Mouse (Mus musculus) E14TG2a.4 (cell line): Measurements from ENCODE around the gene Napb.

ENCODE experiments used
- CTCF ChIP-seq: conservative IDR thresholded peaks from 2 replicates; pipeline ENCODE4 v1.5.1; 2014; ENCODE audit warnings: low read length
- NANOG ChIP-seq: IDR thresholded peaks from 2 replicates; pipeline ENCODE4 v1.6.1; 2014; ENCODE audit warnings: borderline replicate concordance, low read length, mixed read lengths
- POU5F1 ChIP-seq: IDR thresholded peaks from 2 replicates; pipeline ENCODE4 v1.6.1; 2014; ENCODE audit warnings: low read length, borderline replicate concordance

GRCm38 (mm10) chr2:148686862-148687261, 45.4 kb downstream of the Napb start:
- no peak for TF ChIP-seq CTCF
- no peak for TF ChIP-seq POU5F1
- TF ChIP-seq NANOG, result no peak
